Mouse (Mus musculus) intestine, embryonic 16.5 days (tissue): ENCODE results near the gene Diaph3. TPM values are rescaled to one million over a fixed set of nuclear protein-coding genes. Genes with fewer than 3 reads are reported as not detected.

Source experiments
- ATAC-seq: fragments of 200-750 bp; cut with Nextera tagmentation; 2 replicates; pipeline ENCODE4 v1.8.0; 2017; ENCODE audit warnings: moderate TSS enrichment, moderate library complexity
- H3K27ac ChIP-seq: fragments of 300-500 bp; sonication (generic); 2 replicates; pipeline ENCODE4 v1.5.1; 2014; ENCODE audit warnings: mild to moderate bottlenecking, low read length
- H3K27me3 ChIP-seq: fragments of 300-500 bp; sonication (generic); replicated peaks from 2 replicates; pipeline ENCODE4 v1.6.1; 2014; ENCODE audit warnings: low read length, control low read depth, mixed read lengths; ENCODE audit not compliant: control insufficient read depth, insufficient read depth
- H3K36me3 ChIP-seq: fragments of 300-500 bp; sonication (generic); 2 replicates; pipeline ENCODE4 v1.6.1; 2014; ENCODE audit warnings: low read length, control low read depth; ENCODE audit not compliant: control insufficient read depth, insufficient read depth
- H3K4me1 ChIP-seq: fragments of 300-500 bp; sonication (generic); 2 replicates; pipeline ENCODE4 v1.6.1; 2014; ENCODE audit warnings: low read length, control low read depth, mixed read lengths; ENCODE audit not compliant: control insufficient read depth, insufficient read depth
- H3K4me2 ChIP-seq: fragments of 300-500 bp; sonication (generic); 2 replicates; pipeline ENCODE4 v1.6.1; 2014; ENCODE audit warnings: low read depth, low read length, control low read depth
- H3K4me3 ChIP-seq: fragments of 300-500 bp; sonication (generic); 2 replicates; pipeline ENCODE4 v1.5.1; 2014; ENCODE audit warnings: mild to moderate bottlenecking, low read length
- H3K9ac ChIP-seq: fragments of 300-500 bp; sonication (generic); 2 replicates; pipeline ENCODE4 v1.6.1; 2014; ENCODE audit warnings: low read depth, low read length
- H3K9me3 ChIP-seq: fragments of 300-500 bp; sonication (generic); 2 replicates; pipeline ENCODE4 v1.6.1; 2016; ENCODE audit warnings: low read length, control low read depth; ENCODE audit not compliant: control insufficient read depth
- WGBS: fragments of 180-500 bp; shearing (Covaris S2); extraction: QIAGEN DNeasy Blood & Tissue Kit; methylation state at CpG from one replicate; pipeline ENCODE4 v1.1.7; 2014; 5-methylcytosine and 5-hydroxymethylcytosine counted together
- polyA plus RNA-seq: library from polyadenylated mRNA; unstranded; fragments of >200 nt; fragmentation: Nextera tagmentation; extraction: Ambion mirVana; gene quantifications from 2 replicates; pipeline ENCODE4 v1.2.1, GENCODE M21; 2015

Gene Diaph3
- polyA plus RNA-seq, result 7.0 and 7.7 TPM in 2 replicates

DNA sequence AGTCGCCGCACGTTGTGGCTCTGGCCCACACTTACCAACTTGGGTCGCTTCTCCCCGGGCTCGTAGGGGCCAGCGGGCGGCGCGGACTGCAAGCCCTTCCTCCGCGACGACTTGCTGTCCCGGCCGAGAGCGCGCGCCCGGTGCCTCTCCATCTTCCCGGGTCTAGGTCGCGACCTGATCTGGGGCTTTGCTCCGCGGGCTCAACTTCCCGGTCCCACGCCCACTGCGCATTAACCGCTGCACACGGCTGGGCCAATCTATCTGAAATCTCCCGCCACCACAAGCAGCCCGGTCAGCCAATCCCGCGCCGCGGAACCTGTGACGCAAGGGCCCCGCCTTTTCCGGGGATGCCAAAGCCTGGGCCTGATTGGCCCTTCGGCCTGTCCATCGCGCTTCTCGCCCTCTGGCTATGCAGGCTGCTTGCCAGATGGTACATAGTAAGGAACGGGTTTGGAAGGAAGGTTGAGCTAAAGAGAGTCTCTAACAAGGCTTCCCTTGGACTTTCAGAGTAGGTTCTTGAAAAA lies at the start of gene Diaph3:
TSS of gene Diaph3 (minus strand) at position 273 of the 524 bp plus-strand sequence.
- ATAC-seq, result peak; percentile 100
- 0% methylated on average over 43 of the region's 43 CpGs for WGBS
- H3K4me2 ChIP-seq, result peak within 1 kb of the TSS; percentile 60
- H3K9ac ChIP-seq, result peak within 1 kb of the TSS; percentile 74
- no peaks in the 10 kb centered on the region for H3K4me1 ChIP-seq
- H3K27me3 ChIP-seq, result no peaks in the 10 kb centered on the region
- peak within 1 kb of the TSS; percentile 71 for H3K4me3 ChIP-seq
- no peaks in the 10 kb centered on the region for H3K9me3 ChIP-seq
- no peaks in the 10 kb centered on the region for H3K36me3 ChIP-seq
- peak within 1 kb of the TSS; percentile 49 for H3K27ac ChIP-seq

DNA sequence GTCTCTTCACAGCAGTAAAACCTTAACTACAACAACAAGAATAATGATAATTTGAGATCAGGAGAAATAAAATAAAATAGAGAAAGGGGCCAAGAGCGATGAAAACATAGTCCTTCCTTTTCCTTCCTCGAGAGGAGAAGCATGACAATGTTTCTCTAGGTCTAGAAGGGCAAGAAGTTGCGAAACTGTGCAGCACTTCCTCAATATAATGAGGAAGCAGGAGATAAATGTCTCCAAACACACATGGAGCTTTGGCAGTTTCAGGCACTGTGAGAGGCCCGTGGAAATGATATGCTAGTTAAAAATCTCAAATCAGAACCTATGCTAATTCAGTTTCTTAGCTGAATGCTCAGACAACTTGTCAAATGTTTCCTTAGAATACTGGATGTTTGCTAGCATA lies 49.6 kb upstream of the Diaph3 start:
- 75% methylated on average over 4 of the region's 4 CpGs for WGBS
- no peaks in the 10 kb centered on the region for H3K4me1 ChIP-seq
- ATAC-seq, result no peak

DNA sequence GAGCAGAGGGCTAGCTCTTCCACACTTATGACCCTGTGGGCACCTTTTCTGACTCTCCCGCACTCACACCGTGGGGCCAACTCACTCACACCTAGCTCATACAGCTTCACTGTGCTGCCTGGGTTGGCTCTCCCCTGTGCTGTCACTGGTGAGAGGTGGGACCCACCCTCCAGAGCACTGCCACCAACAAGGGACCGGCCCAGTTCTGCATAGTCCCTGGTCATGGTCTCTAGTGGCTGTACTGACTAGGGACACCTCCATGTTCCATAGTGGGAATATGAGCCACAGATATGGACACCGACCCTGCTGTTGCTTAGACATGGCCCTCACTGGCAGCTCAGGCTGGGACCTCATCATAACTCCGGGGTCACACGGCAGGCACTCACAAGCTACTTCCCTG lies 30.5 kb upstream of the Diaph3 start:
- no peak for ATAC-seq
- H3K9ac ChIP-seq, result no peak overlapping the region
- no peaks in the 10 kb centered on the region for H3K4me1 ChIP-seq
- no peak overlapping the region for H3K27ac ChIP-seq
- WGBS, result 93% methylated on average over 6 of the region's 6 CpGs
- no peaks in the 10 kb centered on the region for H3K9me3 ChIP-seq
- H3K27me3 ChIP-seq, result no peaks in the 10 kb centered on the region
- no peak overlapping the region for H3K4me2 ChIP-seq
- no peak overlapping the region for H3K4me3 ChIP-seq
- H3K36me3 ChIP-seq, result no peaks in the 10 kb centered on the region

More for the DNA sequence above, 49.6 kb upstream of the Diaph3 start:
- Histone ChIP-seq H3K9ac (no peak overlapping the region), H3K9me3 (no peaks in the 10 kb centered on the region), H3K4me3 (no peak overlapping the region), H3K36me3 (no peaks in the 10 kb centered on the region), H3K27me3 (no peaks in the 10 kb centered on the region), H3K4me2 (no peak overlapping the region), H3K27ac (no peak overlapping the region)

DNA sequence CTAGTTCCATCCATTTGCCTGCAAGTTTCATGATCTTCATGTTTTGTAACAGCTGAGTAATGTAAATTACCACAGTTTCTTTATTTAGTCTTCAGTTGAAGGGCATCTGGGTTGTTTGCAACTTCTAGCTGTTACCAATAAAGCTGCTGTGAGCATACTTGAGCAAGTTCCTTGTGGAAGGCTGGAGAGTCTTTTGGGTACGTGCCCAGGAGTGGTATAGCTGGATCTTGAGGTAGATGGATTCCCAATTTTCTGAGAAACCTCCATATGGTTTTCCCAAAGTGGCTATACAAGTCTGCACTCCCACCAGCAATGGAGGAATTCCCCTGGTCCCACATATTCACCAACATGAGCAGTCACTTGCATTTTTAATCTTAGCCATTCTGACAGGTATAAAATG lies 28.1 kb upstream of the Diaph3 start:
- Histone ChIP-seq H3K27me3 (no peaks in the 10 kb centered on the region), H3K36me3 (no peaks in the 10 kb centered on the region), H3K9ac (no peak overlapping the region), H3K9me3 (no peaks in the 10 kb centered on the region), H3K4me3 (no peak overlapping the region), H3K4me2 (no peak overlapping the region), H3K27ac (no peak overlapping the region), H3K4me1 (no peaks in the 10 kb centered on the region)
- 63% methylated on average over 1 of the region's 1 CpGs for WGBS
- no peak for ATAC-seq

DNA sequence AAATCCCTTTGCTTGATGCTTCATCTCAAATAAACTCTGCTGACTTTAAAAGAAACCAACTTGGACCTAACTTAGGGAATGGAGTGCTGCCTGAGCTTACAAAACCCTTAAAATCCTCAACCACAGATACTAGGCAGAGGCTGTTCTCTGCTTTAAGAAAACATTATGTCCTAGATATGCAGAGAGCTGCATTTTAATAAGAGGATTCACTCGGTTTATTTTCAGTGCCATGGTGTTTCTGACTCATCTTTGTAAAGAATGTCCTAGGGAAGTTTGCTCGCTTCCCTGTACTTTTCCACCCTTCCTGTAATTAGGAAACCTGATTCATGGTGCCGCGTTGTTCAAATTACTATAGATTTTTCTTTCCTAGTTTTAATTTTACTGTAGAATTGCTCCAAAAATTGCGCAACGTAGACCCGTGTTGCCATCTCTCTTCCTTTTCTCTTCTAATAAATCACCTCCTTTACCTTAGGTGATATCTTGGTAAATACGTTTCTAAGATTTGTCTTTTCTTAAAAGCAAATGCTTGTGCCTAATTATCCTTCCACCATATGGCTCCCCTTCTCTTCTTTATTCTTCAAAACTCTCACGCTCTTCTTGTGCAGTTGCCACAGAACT lies 14.7 kb upstream of the Diaph3 start:
- ATAC-seq, result no peak
- WGBS, result 81% methylated on average over 9 of the region's 9 CpGs
- no peaks in the 10 kb centered on the region for H3K4me1 ChIP-seq
- H3K27ac ChIP-seq, result no peak overlapping the region
- no peaks in the 10 kb centered on the region for H3K36me3 ChIP-seq
- no peaks in the 10 kb centered on the region for H3K27me3 ChIP-seq
- no peak overlapping the region for H3K9ac ChIP-seq
- no peak overlapping the region for H3K4me3 ChIP-seq
- no peaks in the 10 kb centered on the region for H3K9me3 ChIP-seq
- no peak overlapping the region for H3K4me2 ChIP-seq

DNA sequence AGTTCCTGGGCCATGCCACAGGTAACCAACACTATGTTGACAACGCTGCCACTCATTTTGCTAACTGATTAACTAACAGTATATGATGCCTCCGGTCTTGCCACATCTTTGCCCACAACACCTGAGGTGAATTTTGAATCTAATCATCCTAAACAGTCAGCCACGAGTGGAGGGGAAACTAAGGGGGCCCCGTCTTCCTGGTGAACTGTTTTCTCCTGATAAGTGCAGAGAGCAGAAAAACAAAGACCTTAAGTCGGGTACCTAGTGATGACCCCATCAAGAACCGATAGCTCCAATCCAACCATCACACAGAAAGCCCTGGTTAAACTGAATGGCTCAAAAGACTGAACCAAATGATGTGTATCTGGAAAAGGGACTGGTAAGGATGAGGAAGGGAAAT lies 8.6 kb upstream of the Diaph3 start:
- 78% methylated on average over 6 of the region's 6 CpGs for WGBS
- H3K4me1 ChIP-seq, result no peaks in the 10 kb centered on the region
- no peaks in the 10 kb centered on the region for H3K27me3 ChIP-seq
- H3K4me2 ChIP-seq, result no peak overlapping the region
- no peaks in the 10 kb centered on the region for H3K36me3 ChIP-seq
- H3K9ac ChIP-seq, result no peak overlapping the region
- H3K4me3 ChIP-seq, result no peak overlapping the region
- ATAC-seq, result no peak
- no peaks in the 10 kb centered on the region for H3K9me3 ChIP-seq
- no peak overlapping the region for H3K27ac ChIP-seq

DNA sequence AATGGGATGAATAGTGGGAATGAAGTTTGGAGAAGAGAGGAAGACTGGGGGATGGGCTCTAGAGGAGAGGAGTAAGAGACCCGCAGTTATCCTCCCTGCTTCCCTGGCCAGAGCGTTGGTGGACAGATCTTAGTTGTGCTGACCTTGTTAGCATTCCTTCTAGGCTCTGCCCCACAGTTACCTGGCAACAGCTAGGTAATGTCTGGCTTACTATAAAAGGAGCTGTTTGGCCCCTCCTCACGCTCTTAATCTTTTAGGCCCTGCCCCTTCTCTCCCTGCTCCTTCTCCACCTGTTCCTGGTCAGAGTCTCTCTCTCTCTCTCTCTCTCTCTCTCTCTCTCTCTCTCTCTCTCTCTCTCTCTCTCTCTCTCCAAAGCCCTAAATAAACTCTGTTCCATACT lies 5.7 kb upstream of the Diaph3 start:
- H3K9ac ChIP-seq, result no peak overlapping the region
- H3K27ac ChIP-seq, result no peak overlapping the region
- no peak overlapping the region for H3K4me3 ChIP-seq
- ATAC-seq, result peak; percentile 84
- H3K4me1 ChIP-seq, result no peaks in the 10 kb centered on the region
- no peaks in the 10 kb centered on the region for H3K27me3 ChIP-seq
- no peaks in the 10 kb centered on the region for H3K9me3 ChIP-seq
- 21% methylated on average over 3 of the region's 3 CpGs for WGBS
- H3K36me3 ChIP-seq, result no peaks in the 10 kb centered on the region
- H3K4me2 ChIP-seq, result no peak overlapping the region

DNA sequence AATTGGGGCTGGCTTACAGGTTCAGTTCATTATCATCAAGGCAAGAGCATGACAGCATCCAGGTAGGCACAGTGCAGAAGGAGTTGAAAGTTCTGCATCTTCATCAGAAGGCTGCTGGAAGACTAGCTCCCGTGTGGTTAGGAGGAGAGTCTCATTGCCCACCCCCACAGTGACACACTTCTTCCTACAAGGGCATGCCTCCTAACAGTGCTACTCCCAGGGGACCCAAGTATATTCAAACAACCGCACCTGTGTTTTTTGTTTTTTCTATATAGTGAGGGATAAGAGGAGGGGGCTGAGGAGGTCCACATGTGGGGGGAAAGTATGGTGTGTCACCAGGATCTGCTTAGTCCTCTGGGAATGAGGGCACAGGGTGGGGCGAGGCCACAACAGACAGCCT lies 4.3 kb upstream of the Diaph3 start:
- H3K4me3 ChIP-seq, result no peak overlapping the region
- WGBS, result 77% methylated on average over 3 of the region's 3 CpGs
- no peak overlapping the region for H3K27ac ChIP-seq
- H3K9me3 ChIP-seq, result no peaks in the 10 kb centered on the region
- H3K27me3 ChIP-seq, result no peaks in the 10 kb centered on the region
- H3K36me3 ChIP-seq, result no peaks in the 10 kb centered on the region
- no peak for ATAC-seq
- no peak overlapping the region for H3K4me2 ChIP-seq
- H3K9ac ChIP-seq, result no peak overlapping the region
- no peaks in the 10 kb centered on the region for H3K4me1 ChIP-seq

DNA sequence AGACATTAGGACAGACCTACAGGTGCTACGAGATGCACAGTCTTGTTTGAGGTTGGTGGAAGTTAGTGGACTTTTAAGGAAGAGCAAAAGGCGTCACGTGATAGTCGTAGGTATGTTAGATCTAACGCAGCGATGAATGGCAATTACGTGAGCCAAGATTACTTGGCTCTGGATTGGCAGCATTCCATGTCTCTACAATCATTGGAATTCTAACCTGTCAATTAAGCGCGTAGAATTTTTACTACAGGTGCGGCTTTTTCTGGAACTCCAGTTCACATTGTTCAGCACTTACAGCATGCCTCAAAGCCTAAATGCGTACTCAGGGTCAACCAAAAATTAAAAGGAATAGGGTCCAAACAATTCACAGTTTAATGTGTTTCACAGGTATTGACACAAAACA lies 742 bp upstream of the Diaph3 start:
- Histone ChIP-seq H3K4me2 (peak overlapping the region; percentile 60), H3K4me3 (peak overlapping the region; percentile 71), H3K9me3 (no peaks in the 10 kb centered on the region), H3K27ac (no peak overlapping the region), H3K27me3 (no peaks in the 10 kb centered on the region), H3K4me1 (no peaks in the 10 kb centered on the region), H3K36me3 (no peaks in the 10 kb centered on the region), H3K9ac (no peak overlapping the region)
- 79% methylated on average over 11 of the region's 11 CpGs for WGBS
- ATAC-seq, result peak; percentile 7; the same call in 1 of the 2 replicates
